Mouse (Mus musculus): ENCODE results near the gene Sgsm1.
"Not testable (repeated sequence)": the region's sequence is repeated elsewhere in the genome, so short reads cannot be mapped to it uniquely, and the experiment has no call there.

Sgsm1 gene

GRCm38 (mm10) chr5:113310377-113311003 is at the start of gene Sgsm1:
Gene Sgsm1 (minus strand): TSS chr5:113310786.
- peak; percentile 75 for DNase-seq (ENCODE audit: low read depth, low spot score)

- peak; percentile 33 for DNase-seq (ENCODE audit: low read depth, low spot score)
Observed at GRCm38 (mm10) chr5:113358833-113359232, 48.2 kb upstream of the Sgsm1 start.

GRCm38 (mm10) chr5:113357656-113358055 is 47.1 kb upstream of the Sgsm1 start:
- no peak for DNase-seq (ENCODE audit: low read depth, low spot score)

- DNase-seq (ENCODE audit: low read depth, low spot score), result no peak
Observed at GRCm38 (mm10) chr5:113357186-113357585, 46.6 kb upstream of the Sgsm1 start, which contains the start of gene Aym1. Gene Aym1 (plus strand): TSS chr5:113357294.

GRCm38 (mm10) chr5:113354311-113354710 is 43.7 kb upstream of the Sgsm1 start:
- no peak for DNase-seq (ENCODE audit: low read depth, low spot score)

- DNase-seq (ENCODE audit: low read depth, low spot score), result no peak
Observed at GRCm38 (mm10) chr5:113352636-113353035, 42.0 kb upstream of the Sgsm1 start.

- DNase-seq (ENCODE audit: low read depth, low spot score), result no peak
Observed at GRCm38 (mm10) chr5:113351768-113352167, 41.2 kb upstream of the Sgsm1 start.

- DNase-seq (ENCODE audit: low read depth, low spot score), result no peak
Observed at GRCm38 (mm10) chr5:113349810-113350209, 39.2 kb upstream of the Sgsm1 start.

- no peak for DNase-seq (ENCODE audit: low read depth, low spot score)
Observed at GRCm38 (mm10) chr5:113349226-113349625, 38.6 kb upstream of the Sgsm1 start.

- no peak for DNase-seq (ENCODE audit: low read depth, low spot score)
Observed at GRCm38 (mm10) chr5:113348597-113348996, 38.0 kb upstream of the Sgsm1 start.

GRCm38 (mm10) chr5:113347593-113347992 is 37.0 kb upstream of the Sgsm1 start:
- no peak for DNase-seq (ENCODE audit: low read depth, low spot score)

- not testable (repeated sequence) for DNase-seq (ENCODE audit: low read depth, low spot score)
Observed at GRCm38 (mm10) chr5:113346651-113347050, 36.1 kb upstream of the Sgsm1 start.

- no peak for DNase-seq (ENCODE audit: low read depth, low spot score)
Observed at GRCm38 (mm10) chr5:113345781-113346180, 35.2 kb upstream of the Sgsm1 start.

GRCm38 (mm10) chr5:113344635-113345386 is 34.2 kb upstream of the Sgsm1 start:
- no peak for DNase-seq (ENCODE audit: low read depth, low spot score)

- DNase-seq (ENCODE audit: low read depth, low spot score), result no peak
Observed at GRCm38 (mm10) chr5:113336281-113336680, 25.7 kb upstream of the Sgsm1 start.

- no peak for DNase-seq (ENCODE audit: low read depth, low spot score)
Observed at GRCm38 (mm10) chr5:113335732-113336131, 25.1 kb upstream of the Sgsm1 start.

GRCm38 (mm10) chr5:113334621-113335530 is 24.3 kb upstream of the Sgsm1 start:
- no peak for DNase-seq (ENCODE audit: low read depth, low spot score)

- DNase-seq (ENCODE audit: low read depth, low spot score), result no peak
Observed at GRCm38 (mm10) chr5:113332899-113333298, 22.3 kb upstream of the Sgsm1 start.

- peak; percentile 40 for DNase-seq (ENCODE audit: low read depth, low spot score)
Observed at GRCm38 (mm10) chr5:113332239-113332638, 21.7 kb upstream of the Sgsm1 start.

GRCm38 (mm10) chr5:113330202-113330601 is 19.6 kb upstream of the Sgsm1 start:
- DNase-seq (ENCODE audit: low read depth, low spot score), result no peak

GRCm38 (mm10) chr5:113329463-113329862 is 18.9 kb upstream of the Sgsm1 start:
- DNase-seq (ENCODE audit: low read depth, low spot score), result no peak
